Mouse (Mus musculus) spleen, adult 2 months (tissue): ENCODE results near the gene Sort1. TPM values are rescaled to one million over a fixed set of nuclear protein-coding genes. Genes with fewer than 3 reads are reported as not detected.

Experiments used
- DNase-seq, 2 experiments: peaks; one replicate each; pipeline versions ENCODE4 v3.0.0 to v3.0.0-alpha.2; 2012 to 2021; ENCODE audit warnings: low spot score in 2 of 2, low read depth in 1 of 2
- H3K27ac ChIP-seq: fragments of 200-500 bp; 2 replicates; pipeline ENCODE4 v1.5.1; 2012; ENCODE audit warnings: low read length, inconsistent platforms; ENCODE audit not compliant: insufficient read depth
- H3K27me3 ChIP-seq: fragments of 200-500 bp; 2 replicates; pipeline ENCODE4 v1.6.1; 2012; ENCODE audit warnings: mild to moderate bottlenecking, moderate library complexity, low read length, inconsistent platforms; ENCODE audit not compliant: control insufficient read depth, insufficient read depth
- H3K36me3 ChIP-seq: fragments of 200-500 bp; 2 replicates; pipeline ENCODE4 v1.6.1; 2012; ENCODE audit warnings: mild to moderate bottlenecking, low read length, inconsistent platforms; ENCODE audit not compliant: control insufficient read depth, insufficient read depth
- H3K4me1 ChIP-seq: fragments of 200-500 bp; 2 replicates; pipeline ENCODE4 v1.6.1; 2011; ENCODE audit warnings: inconsistent platforms; ENCODE audit not compliant: control insufficient read depth, insufficient read depth, insufficient read length
- H3K4me3 ChIP-seq: fragments of 200-500 bp; 2 replicates; pipeline ENCODE4 v1.5.1; 2011; ENCODE audit warnings: mild to moderate bottlenecking, inconsistent platforms; ENCODE audit not compliant: insufficient read depth, insufficient read length; ENCODE audit errors: extremely low read depth
- CTCF ChIP-seq: fragments of 200-500 bp; IDR thresholded peaks from 2 replicates; pipeline ENCODE4 v1.5.1; 2011; ENCODE audit warnings: mild to moderate bottlenecking, inconsistent platforms; ENCODE audit not compliant: insufficient read depth, insufficient read length, insufficient replicate concordance; ENCODE audit errors: extremely low read depth
- POLR2A ChIP-seq: fragments of 200-500 bp; IDR thresholded peaks from 2 replicates; pipeline ENCODE4 v1.6.1; 2011; ENCODE audit warnings: low read depth, low read length, inconsistent platforms
- WGBS: fragments of 180-500 bp; shearing (Covaris S2); methylation state at CpG from one replicate; pipeline ENCODE4 v1.1.7; 2018; 5-methylcytosine and 5-hydroxymethylcytosine counted together
- polyA plus RNA-seq: library from polyadenylated mRNA; depleted of rRNA; stranded (reverse); fragments of >200 nt; gene quantifications from 2 replicates; pipeline ENCODE4 v1.2.3, GENCODE M21; 2012

Gene Sort1
- polyA plus RNA-seq, 1 experiment: 11.4 TPM

GRCm38 (mm10) chr3:108321671-108322070 lies 37.8 kb downstream of the Sort1 start:
- 82% methylated on average over 4 of the region's 4 CpGs for WGBS
- Histone ChIP-seq H3K27me3 (no peaks in the 10 kb centered on the region), H3K4me1 (no peaks in the 10 kb centered on the region), H3K4me3 (no peak overlapping the region), H3K36me3 (no peaks in the 10 kb centered on the region), H3K27ac (no peak overlapping the region)
- DNase-seq: no peak
- no peak for TF ChIP-seq CTCF

- WGBS: 64% methylated on average over 4 of the region's 4 CpGs
These were observed 38.3 kb downstream of the Sort1 start for GRCm38 (mm10) chr3:108322136-108322535.

GRCm38 (mm10) chr3:108322962-108323361 lies 39.1 kb downstream of the Sort1 start:
- no peaks in the 10 kb centered on the region for H3K4me1 ChIP-seq
- no peaks in the 10 kb centered on the region for H3K36me3 ChIP-seq
- no peak for TF ChIP-seq POLR2A
- no peak for TF ChIP-seq CTCF
- no peak overlapping the region for H3K4me3 ChIP-seq
- no peaks in the 10 kb centered on the region for H3K27me3 ChIP-seq
- DNase-seq: no peak
- WGBS: 94% methylated on average over 3 of the region's 3 CpGs
- no peak overlapping the region for H3K27ac ChIP-seq

More at GRCm38 (mm10) chr3:108322136-108322535, 38.3 kb downstream of the Sort1 start:
- H3K27me3 ChIP-seq: no peaks in the 10 kb centered on the region
- no peaks in the 10 kb centered on the region for H3K4me1 ChIP-seq
- no peak overlapping the region for H3K27ac ChIP-seq
- H3K36me3 ChIP-seq: no peaks in the 10 kb centered on the region
- TF ChIP-seq POLR2A: no peak
- TF ChIP-seq CTCF: no peak
- no peak overlapping the region for H3K4me3 ChIP-seq
- DNase-seq: no peak

GRCm38 (mm10) chr3:108324837-108325236 lies 41.0 kb downstream of the Sort1 start:
- H3K36me3 ChIP-seq: no peaks in the 10 kb centered on the region

GRCm38 (mm10) chr3:108325521-108325920 lies 41.6 kb downstream of the Sort1 start:
- Histone ChIP-seq H3K4me1 (no peaks in the 10 kb centered on the region), H3K36me3 (no peaks in the 10 kb centered on the region), H3K4me3 (no peak overlapping the region), H3K27me3 (no peaks in the 10 kb centered on the region), H3K27ac (no peak overlapping the region)
- WGBS: 94% methylated on average over 9 of the region's 9 CpGs
- DNase-seq: no peak
- no peak for TF ChIP-seq POLR2A
- no peak for TF ChIP-seq CTCF

More at GRCm38 (mm10) chr3:108324837-108325236, 41.0 kb downstream of the Sort1 start:
- H3K4me1 ChIP-seq: no peaks in the 10 kb centered on the region
- H3K4me3 ChIP-seq: no peak overlapping the region
- WGBS: 95% methylated on average over 4 of the region's 4 CpGs
- no peak for TF ChIP-seq POLR2A
- TF ChIP-seq CTCF: no peak
- DNase-seq: no peak
- H3K27ac ChIP-seq: no peak overlapping the region
- no peaks in the 10 kb centered on the region for H3K27me3 ChIP-seq

GRCm38 (mm10) chr3:108327275-108327674 lies 43.4 kb downstream of the Sort1 start:
- no peaks in the 10 kb centered on the region for H3K4me1 ChIP-seq
- H3K4me3 ChIP-seq: no peak overlapping the region
- TF ChIP-seq CTCF (no peak), POLR2A (no peak)
- no peak for DNase-seq
- H3K27ac ChIP-seq: no peak overlapping the region
- no peaks in the 10 kb centered on the region for H3K27me3 ChIP-seq
- no peaks in the 10 kb centered on the region for H3K36me3 ChIP-seq
- WGBS: 92% methylated on average over 8 of the region's 8 CpGs

GRCm38 (mm10) chr3:108327916-108328315 lies 44.0 kb downstream of the Sort1 start:
- H3K27ac ChIP-seq: no peak overlapping the region
- no peaks in the 10 kb centered on the region for H3K36me3 ChIP-seq
- no peak for TF ChIP-seq POLR2A
- TF ChIP-seq CTCF: no peak
- no peaks in the 10 kb centered on the region for H3K27me3 ChIP-seq
- no peak overlapping the region for H3K4me3 ChIP-seq
- DNase-seq: no peak
- 74% methylated on average over 3 of the region's 3 CpGs for WGBS
- no peaks in the 10 kb centered on the region for H3K4me1 ChIP-seq
